Mouse (Mus musculus): ENCODE results near the gene Igsf9b.

The Igsf9b gene

DNA sequence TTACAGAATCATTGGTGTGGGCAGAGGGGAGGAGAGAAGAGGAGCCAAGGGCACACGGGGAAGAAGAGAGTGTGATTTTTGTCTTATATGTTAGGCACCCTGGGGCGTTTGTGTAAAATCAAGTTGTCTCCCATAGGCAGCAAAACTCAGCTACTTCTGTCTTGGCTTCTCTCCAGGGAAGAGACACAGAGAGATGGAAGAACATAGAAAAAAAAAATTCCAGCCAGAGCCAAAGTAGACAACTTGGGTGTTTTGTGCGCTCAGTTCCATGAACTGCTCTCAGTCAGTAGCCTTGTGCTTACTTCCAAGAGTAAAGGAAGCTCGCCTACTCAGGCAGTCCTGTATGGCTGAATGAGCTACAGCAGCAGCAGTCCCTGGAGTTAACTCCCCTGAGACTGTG, 31.4 kb downstream of the Igsf9b start:
- no peak for DNase-seq (ENCODE audit: low read depth, low spot score)

DNA sequence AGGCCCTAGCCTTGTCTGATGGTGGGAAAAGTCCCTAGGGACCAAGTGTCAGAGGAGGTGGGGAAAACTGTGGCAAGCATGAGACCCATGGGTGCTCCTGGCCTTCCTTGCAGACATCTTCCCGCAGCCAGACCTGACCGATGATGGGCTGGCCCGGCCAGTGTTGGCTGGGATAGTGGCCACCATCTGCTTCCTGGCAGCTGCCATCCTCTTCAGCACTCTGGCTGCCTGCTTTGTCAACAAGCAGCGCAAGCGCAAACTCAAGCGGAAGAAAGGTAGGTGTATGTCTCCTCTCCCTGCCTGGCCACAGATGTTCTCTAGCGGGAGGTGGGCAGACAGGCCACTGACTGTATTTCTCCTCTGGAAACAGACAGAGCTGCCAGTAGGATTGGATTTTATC, 32.5 kb downstream of the Igsf9b start:
- DNase-seq (ENCODE audit: low read depth, low spot score), result no peak

DNA sequence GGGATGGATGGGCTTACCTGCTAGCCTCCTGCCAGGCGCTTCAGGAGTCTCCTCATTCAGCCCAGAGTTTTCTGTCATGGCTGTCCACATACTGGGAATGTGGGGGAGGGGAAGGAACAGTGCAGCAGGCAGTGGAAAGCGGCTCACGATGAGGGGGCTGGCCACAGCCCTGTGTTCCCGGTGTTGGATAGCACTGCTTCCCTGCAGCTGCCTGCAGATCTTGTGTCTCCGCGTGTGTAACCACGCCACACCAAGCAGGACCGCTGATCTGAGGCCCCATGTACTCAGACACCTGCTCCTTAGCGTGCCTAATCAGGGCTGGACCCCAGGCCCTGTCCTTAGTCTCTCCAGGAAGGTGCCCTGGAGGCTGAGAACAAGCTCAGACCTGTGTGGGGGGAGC, 35.9 kb downstream of the Igsf9b start:
- DNase-seq (ENCODE audit: low read depth, low spot score), result peak; percentile 32

DNA sequence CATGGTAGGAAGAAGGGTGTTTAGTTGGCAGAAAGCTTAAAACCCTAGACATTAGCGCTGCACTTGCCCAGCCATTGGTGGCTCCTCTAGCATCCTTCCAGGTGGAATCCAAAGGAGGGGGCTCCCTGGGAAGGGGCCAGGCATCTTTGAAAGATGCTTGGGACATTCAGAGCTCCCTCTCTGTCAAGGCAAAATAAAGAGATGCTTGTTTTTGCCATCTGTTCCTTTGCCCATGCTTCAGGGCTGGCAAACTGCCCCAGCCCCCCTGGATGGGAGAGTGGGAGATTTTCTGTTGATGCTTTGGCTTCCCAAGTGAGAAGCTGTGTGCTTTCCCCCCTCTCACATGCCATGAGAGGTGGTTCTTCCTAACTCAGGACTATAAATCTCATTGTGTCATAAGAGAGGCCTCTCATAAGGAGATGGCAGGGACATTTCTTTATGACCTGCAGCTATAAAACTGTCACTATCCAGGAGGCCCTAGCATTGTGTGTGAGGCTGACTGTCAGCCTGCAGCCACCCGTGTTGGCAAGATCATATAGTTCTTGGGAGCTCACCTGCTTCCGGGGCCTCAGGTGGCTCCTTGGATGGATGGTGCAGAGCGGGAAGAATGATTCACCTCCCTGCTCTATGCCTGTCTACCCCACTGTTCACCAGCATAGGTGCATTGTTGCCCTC, 38.1 kb downstream of the Igsf9b start:
- DNase-seq (ENCODE audit: low read depth, low spot score), result no peak

DNA sequence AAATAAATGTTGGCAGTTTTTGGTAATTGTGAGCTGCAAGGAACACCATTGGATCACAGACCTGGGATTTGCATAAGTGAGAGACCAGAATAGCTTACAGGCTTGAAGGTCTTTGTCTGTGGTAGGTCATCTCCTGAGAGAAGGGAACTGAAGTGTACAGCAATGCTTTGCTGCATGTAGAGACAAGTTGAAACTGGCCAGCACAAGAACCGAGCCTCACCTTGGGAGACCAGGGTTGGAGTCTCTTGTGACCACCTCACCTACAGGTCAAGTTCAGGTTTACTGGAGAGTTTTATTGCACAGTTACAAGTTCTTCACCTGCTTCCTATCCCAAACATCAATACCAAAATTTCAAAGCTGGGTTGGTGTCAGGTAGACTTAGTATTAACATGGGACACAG, 40.2 kb downstream of the Igsf9b start:
- no peak for DNase-seq (ENCODE audit: low read depth, low spot score)

DNA sequence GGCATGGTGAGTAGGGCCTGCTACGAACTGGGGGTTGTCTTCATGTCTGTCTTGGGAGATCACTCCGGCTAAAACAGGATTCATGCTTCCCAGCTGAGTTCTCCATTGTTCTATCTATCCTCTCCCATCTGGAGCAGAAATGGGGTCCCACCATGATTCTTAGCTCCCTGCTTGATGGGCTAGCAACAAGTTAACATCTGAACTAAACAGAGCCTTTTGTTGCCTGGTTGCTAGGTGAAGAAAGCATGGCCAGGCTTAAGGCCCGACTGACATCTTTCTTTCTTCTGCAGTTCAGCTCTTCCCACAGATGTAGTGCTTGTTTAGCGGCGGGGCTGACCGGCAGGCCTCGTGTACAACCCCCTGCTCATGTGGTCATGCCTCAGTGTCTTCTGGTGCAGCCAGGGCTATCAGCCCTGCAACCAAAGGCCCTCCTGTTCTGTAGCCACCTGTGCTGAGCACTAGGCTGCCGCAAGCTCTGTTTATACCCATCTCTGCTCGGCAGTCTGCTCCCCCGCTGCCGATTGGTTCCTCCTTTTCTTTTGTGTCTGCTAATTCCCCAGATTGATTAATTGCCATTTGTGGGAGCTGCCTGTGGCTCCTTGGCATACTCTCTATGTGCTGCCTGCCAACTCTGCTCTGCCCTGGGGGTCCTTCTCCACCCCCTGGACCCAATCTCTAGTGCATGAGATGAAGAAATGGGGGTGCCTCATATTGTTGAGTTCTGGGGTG, 47.7 kb downstream of the Igsf9b start:
- no peak for DNase-seq (ENCODE audit: low read depth, low spot score)

DNA sequence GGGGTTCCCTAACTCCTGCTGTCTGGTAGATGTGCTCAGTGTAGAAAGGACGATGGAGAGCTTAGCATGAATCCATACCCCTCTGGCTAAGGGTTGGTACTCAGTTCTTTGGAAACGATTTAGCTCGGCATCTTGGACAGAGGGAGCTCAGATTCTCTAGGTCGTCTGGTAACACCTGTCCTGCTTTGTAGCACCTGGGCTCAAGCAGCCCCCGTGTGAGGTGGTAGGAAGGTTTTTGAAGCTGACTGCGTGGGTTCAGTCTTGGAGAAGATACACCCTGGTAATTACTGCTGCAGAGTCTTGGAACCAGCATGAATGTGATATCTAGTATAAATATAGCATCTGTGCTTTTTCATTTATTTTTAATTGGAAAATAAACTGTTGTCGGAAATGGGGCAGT, 54.1 kb downstream of the Igsf9b start:
- no peak for DNase-seq (ENCODE audit: low read depth, low spot score)

DNA sequence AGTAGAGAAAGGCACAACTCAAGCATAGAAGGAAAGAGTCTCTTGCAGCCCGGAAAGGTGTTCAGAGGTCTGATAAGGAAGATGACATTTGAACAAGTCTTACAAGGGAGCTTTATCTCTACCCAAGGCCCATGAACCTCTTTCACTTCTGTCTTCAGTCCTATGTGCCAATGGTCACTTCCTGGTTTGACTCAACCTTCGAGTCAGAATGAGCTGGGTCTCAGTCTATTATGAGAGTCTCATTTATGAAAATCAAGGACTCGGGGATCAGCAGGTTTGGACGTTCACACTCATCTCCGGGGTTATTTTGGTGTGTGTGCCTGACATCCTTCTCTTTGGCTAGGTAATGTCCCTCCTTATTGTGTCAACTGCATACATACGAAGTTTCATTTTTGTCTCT, 58.9 kb downstream of the Igsf9b start:
- no peak for DNase-seq (ENCODE audit: low read depth, low spot score)

DNA sequence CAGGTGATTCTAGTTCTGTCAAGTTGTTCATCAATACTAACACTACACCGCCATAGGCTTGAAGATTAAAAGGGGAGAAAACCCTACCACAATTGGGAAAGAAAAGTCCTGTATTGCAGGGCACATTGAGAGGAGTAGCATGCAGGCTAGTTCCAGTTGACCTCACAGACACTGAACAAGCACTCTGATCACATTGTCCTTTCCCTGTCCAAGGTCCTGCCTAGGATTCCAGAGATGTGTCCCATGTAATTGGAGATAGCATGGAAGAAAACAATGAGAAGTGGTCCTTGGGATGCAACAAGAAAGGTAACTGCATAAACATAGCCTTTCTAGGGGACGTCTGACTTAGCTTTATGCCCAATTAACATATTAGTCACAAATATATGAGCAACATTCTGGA, 68.2 kb downstream of the Igsf9b start:
- peak; percentile 54 for DNase-seq (ENCODE audit: low read depth, low spot score)

DNA sequence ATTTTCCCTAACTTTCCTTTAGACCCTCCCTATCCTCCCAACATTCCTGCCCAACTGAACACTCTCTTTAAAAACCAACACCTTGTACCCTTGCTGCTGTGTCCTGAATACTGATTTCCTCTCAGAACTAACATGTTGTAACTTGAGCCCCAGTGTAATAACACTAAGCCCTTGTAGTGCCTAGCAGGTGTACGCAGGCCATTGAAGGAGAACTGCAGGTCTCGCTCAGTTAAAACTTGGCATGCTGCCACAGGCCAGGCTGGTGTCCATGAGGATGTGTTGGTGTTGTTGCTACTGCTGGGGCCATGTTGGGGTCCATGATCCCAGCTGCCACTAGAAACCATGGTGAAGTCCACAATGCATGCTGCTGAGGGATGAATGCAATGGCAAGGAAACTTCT, 70.1 kb downstream of the Igsf9b start:
- DNase-seq (ENCODE audit: low read depth, low spot score), result no peak

DNA sequence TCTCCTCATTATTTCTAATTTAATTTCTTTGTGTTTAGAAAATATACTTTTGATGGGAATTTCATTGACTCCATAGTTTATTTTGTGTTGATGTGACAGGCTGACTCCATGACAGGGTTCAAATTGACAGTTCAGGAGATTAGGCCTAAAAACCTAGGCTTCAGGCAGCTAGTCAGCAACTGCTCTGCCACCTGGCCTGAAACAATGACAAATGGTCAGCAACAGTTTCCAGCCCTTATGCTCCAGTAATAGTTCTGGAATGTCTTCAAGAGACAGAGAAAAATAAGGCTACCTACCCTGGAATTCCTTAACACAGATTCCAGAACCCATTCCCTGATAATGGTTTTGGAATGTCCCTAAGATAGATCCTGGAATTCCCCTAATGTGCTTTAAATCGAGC, 76.7 kb downstream of the Igsf9b start:
- no peak for DNase-seq (ENCODE audit: low read depth, low spot score)

DNA sequence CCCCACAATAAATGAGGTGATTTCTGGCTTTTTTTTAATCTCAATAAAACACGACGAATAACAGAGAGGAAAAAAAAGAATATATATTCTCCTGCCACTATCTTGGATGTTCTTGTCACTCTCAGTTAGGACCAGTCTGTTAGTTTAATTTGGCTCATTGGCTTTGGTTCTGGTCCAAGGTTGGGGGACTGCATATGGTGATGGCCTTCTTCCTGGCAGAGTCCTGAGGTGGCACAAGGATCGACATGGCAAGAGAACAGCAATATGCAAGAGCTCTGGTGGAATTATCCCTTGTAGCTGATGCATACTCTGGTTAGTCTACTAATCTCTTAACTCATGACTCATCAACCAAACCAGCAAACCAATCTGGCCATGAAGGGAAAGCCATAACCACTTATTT, 87.9 kb downstream of the Igsf9b start:
- no peak for DNase-seq (ENCODE audit: low read depth, low spot score)

DNA sequence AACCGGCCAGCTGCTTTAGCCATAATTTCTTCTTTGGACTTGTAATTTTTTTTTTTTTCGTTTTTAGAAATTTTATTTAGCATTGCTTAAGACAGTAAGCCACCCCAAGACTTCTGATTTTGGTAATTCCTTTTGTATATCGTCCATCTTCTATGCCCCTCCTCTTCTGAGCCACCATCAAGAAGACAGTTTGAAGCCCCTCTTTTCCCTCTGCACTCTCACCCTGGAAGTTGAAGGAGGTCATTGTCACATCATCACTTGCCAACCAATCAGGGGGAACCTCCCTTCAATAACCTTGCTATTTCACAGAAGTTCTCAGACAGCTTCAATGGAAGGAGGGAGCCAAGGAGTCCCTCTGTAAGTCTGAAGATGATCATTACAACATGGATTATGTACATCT, 97.5 kb downstream of the Igsf9b start, which contains the start of gene Spata19:
Gene Spata19, plus strand, starts transcription at position 301 of the 400 bp plus-strand sequence.
- DNase-seq (ENCODE audit: low read depth, low spot score), result no peak

DNA sequence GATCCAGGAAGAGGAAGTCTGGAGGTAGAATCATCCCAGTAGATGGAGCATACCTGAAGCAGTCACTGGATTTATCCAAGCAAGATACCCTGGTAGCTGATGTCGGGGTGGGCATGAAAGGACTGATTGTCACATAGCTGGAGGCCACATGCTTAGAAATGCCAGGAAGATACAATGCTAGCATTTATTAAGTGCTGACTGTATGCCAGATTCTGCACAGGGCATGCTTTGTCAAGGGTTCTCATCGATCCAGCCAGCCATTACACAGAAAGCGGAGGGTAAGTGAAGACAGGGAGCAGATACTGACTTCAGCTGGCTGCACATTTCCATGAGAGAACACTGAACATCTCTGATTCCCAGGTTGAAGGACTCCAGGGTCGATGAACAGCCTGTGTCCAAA, 102.2 kb downstream of the Igsf9b start:
- no peak for DNase-seq (ENCODE audit: low read depth, low spot score)

All from ZHBTc4 (cell line).